Mouse (Mus musculus): ENCODE results near the gene Pip4k2a.
A peak's percentile ranks its signal among the peaks of the same experiment; 100 is the strongest.

- TF ChIP-seq CTCF (IDR thresholded peaks at IDR 0.05; ENCODE audit: low read depth) (no peak), EP300 (IDR thresholded peaks at IDR 0.05; ENCODE audit: low read depth) (peak; percentile 92)
These were observed 5.1 kb downstream of the Pip4k2a start for GRCm38 (mm10) chr2:18992512-18993510.

Data from liver, embryonic 14.5 days (tissue).